Mouse (Mus musculus) cerebellum, adult 11-12 months (tissue): ENCODE data around the gene Mark2.

ENCODE experiments used
- DNase-seq: peaks from one replicate; pipeline ENCODE4 v3.0.0; 2022

The Mark2 gene

DNA sequence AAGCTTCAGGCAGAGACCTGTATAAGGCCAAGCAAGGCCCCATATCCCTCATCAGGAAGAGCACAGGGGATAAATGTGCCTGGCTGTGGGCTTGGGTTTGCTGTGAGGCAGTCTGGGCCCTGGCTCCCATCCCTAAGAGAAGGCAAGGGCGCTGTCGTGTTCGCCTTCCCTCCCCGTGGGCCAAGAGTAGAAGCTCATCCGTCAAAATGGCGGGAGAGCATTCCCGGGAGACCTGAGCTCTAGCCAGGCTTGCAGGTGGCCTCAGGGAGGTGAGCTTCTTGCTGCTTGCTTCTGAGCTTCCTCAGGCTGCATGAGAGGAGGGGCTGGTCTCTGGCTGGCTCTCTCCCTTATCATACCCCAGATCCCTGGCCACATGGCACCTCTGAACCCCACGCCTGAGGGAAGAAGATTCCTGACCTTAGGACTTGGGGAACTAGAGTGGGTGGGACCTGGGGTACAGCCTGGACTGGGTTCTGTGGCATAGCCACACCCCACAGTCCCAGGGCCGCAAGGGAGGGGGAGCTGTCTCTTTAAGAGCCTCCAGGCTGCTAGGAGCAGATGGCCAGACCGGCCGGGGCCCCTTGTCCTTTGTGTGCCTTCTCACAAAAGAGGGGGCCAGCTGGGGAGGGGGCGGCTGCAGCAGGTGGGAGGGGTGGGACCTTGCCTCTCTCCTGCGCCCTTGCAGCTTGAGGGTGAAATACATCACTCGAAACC is 76.0 kb downstream of the Mark2 start:
- peak; percentile 70 for DNase-seq

DNA sequence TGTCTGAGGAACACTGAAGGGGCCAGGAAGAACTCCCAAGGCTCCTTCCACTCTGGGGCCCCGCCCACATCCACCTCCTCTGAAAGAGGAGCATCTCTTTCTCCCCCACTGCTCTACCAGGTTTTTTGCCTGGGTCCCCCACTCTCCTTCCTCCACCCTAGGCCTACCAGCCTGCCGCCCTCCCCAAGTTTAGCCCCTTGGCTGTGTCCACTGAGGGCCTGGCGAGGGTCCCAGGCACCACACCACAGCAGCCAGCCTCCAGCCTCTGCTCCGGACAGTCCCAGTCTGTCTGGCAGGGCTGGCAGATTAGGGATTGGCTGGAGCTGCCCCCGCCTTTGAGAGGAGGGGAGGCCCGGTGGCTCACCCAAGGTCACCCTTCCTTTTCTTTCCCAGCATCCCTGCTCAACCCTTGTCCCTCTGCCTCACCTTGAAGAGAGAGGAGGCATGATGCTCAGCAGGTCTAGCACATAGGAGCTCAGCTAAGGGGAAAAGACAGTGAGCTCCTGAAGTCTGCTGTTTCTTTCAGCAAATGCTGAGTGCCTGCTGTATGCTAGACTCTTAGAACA is 76.8 kb downstream of the Mark2 start:
- DNase-seq = peak; percentile 63

DNA sequence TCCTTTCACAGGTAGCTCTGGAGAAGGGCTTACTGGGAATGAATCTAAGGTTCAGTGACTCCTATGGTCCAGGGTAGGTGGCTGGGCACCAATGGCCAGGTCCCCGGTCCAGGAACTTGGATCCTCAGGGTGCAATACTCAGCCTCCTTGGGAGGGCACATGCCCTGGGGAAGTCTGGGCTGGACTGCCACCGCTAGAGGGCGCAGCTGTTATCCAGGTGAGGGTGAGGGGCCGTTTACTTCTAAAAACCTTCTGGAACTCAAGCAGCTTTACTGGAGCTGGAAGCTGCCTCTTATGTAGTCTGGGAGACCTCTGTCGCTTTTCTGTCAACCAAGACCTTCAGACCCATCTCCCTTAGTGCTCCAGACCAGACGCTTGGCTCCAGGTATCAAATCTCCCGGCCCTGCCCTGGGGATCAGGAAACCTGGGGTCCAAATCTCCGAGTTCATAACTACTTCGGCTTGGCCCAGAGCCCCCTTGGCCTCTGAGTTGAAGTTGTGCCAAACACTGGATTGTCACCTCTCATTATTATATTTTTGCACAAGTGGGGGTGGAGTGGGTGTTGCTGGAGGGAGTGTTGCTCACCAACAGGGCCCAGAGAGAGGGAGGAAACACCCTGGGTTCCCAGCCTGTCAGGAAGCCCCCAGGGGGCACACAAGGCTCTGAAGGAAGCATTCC is 77.4 kb downstream of the Mark2 start:
- peak; percentile 72 for DNase-seq

DNA sequence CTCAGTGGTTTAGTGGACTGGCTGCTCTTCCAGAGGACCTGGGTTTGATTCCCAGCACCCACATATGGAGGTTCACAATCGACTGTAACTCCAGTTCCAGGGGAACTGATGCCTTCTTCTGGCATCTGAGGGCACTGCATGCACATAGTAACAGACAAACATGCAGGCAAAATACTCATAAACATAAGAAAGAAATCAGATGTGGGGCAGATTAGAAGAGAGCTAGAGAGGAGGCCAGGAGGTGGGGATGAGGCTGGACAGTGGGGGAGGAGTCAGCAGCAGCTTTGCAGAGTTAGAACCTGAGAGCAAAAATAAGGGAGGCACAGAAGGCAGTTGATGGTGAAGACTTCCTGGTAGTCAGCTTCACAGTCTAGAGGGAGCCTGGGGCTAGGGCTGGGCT is 79.1 kb downstream of the Mark2 start:
- DNase-seq = no peak

DNA sequence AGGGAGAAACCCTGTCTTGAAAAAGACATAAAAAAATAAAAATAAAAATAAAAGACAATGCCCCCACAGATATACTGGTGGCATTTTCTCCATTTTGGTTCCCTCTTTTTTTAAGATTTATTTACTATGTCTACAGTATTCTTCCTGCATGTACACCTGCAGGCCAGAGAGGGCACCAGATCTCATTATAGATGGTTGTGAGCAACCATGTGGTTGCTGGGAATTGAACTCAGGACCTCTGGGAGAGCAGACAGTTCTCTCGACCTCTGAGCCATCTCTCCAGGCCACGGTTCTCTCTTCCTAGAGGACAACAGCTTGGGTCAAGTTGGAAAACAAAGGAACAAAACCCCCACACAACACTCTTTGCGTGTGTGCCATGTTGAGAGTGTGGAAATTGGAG is 79.7 kb downstream of the Mark2 start:
- no peak for DNase-seq

DNA sequence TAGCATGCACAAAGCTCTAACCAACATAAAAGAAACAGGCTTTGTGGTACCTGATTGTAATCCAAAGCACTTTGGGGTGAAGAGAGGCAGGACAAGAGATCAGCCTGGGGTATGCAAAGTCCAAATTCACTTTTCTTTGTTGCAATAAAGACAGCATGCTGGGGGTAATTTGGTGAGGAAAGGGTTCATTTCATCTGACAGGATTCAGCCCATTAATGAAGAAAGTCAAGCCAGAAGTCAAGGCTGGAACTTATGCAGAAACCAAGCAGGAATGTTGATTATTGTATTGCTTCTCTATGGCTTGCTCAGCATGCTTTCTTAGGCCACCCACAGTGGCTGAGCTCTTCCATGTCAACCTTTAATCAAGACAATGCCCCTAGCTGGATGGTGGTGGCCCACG is 80.2 kb downstream of the Mark2 start:
- DNase-seq = no peak

GRCm38 (mm10) chr19:7257881-7258280 is 83.8 kb downstream of the Mark2 start:
- peak; percentile 39 for DNase-seq

DNA sequence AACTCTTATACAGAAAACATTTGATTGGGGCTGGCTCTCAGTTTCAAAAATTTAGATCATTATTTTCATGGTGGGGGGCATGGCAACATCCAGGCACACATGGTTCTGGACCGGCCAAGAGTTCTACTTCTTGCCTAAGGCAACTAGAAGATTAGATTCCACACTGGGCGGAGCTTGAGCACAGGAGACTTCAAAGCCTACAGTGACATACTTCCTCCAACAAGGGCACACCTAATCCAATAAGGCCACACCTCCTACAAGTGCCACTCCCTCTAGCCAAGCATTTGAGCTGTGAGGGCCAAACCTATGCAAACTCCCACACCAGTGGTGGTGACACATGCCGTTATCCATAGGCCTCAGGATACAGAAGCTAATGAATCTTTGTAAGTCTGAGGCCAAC is 95.6 kb downstream of the Mark2 start:
- DNase-seq = no peak

DNA sequence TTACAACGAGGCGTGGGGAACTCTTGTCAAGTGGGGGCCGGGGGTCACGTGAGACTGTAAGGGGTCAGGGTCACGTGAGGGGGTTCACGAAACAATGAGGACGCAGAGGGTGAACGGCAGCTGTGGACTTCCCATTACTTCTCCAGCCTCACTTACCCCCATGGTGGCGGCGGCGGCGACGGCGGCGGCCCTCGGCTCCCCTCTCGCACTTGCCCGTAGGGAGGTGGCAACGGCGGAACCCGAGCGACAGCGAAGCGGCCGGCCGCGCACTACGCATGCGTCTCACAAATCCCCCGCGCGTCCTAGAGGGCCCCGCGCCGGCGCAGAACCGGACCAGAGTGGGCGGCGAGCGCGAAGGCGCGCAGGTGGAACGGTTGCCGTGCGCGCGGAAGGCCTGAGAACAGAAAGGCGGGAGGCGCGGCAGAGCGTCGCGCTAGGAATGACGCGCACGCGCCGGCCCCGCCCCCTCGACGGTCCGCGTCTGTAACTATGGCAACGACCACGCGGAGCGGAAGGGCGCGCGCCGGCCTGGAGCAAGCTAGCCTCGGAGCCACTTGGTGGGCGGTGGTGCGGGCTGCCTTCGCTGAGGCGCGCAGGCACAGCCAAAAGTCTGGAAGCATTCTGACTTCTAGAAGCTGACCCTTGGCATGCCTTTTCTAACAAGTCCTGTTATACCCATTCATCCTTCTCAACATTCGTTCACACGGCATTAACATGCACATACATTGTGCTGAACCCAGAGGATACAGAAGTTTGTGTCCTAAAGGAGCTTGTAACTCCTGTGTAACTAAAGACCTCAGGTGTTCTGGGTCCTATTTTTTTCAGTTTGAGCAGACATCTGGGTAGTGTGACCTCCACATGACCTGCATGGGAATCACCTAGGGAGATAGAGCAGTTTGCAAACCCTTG is 100.6 kb downstream of the Mark2 start, which contains the start of gene Naa40:
Naa40 (minus strand) TSS at position 402 of the 909 bp plus-strand sequence.
- DNase-seq = peak; percentile 96

DNA sequence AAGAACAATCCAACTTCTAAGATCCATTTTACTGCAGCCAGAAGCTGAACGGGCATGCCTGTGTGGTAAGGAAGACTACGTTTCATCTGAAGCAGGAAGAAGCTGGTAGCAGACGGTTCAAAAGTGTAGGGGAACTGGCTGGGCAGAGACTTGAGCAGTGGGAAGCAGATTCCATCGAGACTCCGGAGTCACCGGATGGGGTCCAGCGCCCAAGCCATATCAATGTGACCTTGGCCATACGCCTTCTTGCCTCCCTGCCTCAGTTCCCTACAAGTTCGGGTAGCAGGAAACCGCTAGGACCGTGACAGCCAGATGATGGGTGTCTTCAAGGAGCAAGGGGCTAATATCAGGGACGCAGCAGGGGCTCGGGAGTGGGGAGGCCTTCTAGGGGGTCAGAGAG is 101.4 kb downstream of the Mark2 start:
- peak; percentile 70 for DNase-seq

DNA sequence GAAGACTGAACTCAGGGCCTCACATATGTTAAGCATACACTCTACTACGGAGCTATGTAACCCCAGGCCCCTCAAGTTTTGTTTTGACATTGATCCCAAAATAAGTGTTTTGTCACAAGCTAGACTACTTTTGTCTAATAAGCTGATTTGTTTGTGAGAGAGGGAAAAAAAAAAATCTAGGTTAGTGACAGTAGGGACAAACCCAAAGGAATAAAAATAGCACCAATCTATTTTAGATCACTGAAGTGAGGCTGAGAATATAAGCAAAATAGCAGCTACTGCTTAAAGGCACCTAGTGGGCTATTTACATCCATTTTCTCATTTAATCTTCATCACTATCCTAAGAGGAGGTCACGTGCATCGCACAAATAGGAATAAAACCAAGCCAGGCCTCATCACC is 102.1 kb downstream of the Mark2 start:
- DNase-seq = no peak

GRCm38 (mm10) chr19:7236742-7237141 is 104.9 kb downstream of the Mark2 start:
- no peak for DNase-seq

GRCm38 (mm10) chr19:7236011-7236410 is 105.6 kb downstream of the Mark2 start:
- no peak for DNase-seq

- DNase-seq = no peak
These were observed 106.2 kb downstream of the Mark2 start for GRCm38 (mm10) chr19:7235461-7235860.

- peak; percentile 79 for DNase-seq
These were observed 107.0 kb downstream of the Mark2 start for GRCm38 (mm10) chr19:7234537-7235221.

DNA sequence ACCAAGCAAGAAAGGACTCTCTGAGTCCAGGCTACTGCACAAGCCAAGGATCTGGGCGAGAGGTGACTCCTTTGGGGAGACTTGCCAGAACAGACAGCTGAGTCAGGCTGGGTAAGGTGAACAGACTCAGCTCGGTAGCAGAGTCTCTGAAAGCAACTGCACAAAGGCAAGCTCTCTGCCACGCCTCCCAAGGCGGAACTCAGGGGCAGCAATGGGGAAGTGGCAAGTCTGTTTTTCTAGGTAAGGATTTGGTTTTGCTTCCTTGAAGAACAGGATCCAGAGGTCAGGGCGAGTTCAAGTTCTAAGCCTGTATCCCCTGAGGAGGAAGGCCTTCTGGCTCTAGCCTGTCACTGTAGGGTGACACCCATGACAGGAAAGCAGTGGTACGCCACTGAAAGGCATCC is 115.1 kb downstream of the Mark2 start:
- no peak for DNase-seq
